Mouse (Mus musculus) ES-Bruce4 (cell line): ENCODE data around the gene Pemt.

Source experiments
- CTCF ChIP-seq: IDR thresholded peaks from one replicate; pipeline ENCODE4 v1.8.1; 2011; ENCODE audit warnings: low read depth, low read length
- EP300 ChIP-seq: IDR thresholded peaks from 2 replicates; pipeline ENCODE4 v1.6.1; 2011; ENCODE audit warnings: low read depth, low read length; ENCODE audit not compliant: insufficient read depth
- POLR2A ChIP-seq: IDR thresholded peaks from one replicate; pipeline ENCODE4 v1.8.1; 2011; ENCODE audit warnings: low read length; ENCODE audit not compliant: insufficient read depth

GRCm38 (mm10) chr11:59956749-59957148, 89.5 kb downstream of the Pemt start:
- TF ChIP-seq CTCF: no peak
- no peak for TF ChIP-seq POLR2A
- no peak for TF ChIP-seq EP300
